Mouse (Mus musculus) left cerebral cortex, postnatal 14 days (tissue): ENCODE results near the gene Mtcp1. TPM values are rescaled to one million over a fixed set of nuclear protein-coding genes. Genes with fewer than 3 reads are reported as not detected.
A peak's percentile ranks its signal among the peaks of the same experiment; 100 is the strongest.

ENCODE experiments used
- DNase-seq, 2 experiments: peaks; one replicate each; pipeline ENCODE4 v3.0.0; 2021 to 2022; ENCODE audit warnings: low spot score in 2 of 2, mixed read lengths in 1 of 2
- intact Hi-C: fragments of 180-260 bp; cut with DNase I; formaldehyde crosslinking; loops from one replicate; pipeline ENCODE4 v1.15.1; 2025
- long read RNA-seq, 2 experiments: library from polyadenylated mRNA; stranded (forward); transcript quantifications; one replicate each; pipeline ENCODE4 v2.0.0; 2021
- total RNA-seq, 2 experiments: library from RNA; stranded (reverse); gene quantifications; 2 replicates each; pipeline ENCODE4 v1.2.3; 2021

Mtcp1 gene
- total RNA-seq = 1 to 10 TPM; 5.6 to 7.9 TPM
- long read RNA-seq, experiment 1, partial matches to known transcripts = 0 of 5 reads
- long read RNA-seq, experiment 1, other reads (novel, unspliced or antisense) = 5 of 5 reads
- long read RNA-seq, experiment 2, partial matches to known transcripts = 1 of 1 reads
- long read RNA-seq, experiment 2, other reads (novel, unspliced or antisense) = 0 of 1 reads

DNA sequence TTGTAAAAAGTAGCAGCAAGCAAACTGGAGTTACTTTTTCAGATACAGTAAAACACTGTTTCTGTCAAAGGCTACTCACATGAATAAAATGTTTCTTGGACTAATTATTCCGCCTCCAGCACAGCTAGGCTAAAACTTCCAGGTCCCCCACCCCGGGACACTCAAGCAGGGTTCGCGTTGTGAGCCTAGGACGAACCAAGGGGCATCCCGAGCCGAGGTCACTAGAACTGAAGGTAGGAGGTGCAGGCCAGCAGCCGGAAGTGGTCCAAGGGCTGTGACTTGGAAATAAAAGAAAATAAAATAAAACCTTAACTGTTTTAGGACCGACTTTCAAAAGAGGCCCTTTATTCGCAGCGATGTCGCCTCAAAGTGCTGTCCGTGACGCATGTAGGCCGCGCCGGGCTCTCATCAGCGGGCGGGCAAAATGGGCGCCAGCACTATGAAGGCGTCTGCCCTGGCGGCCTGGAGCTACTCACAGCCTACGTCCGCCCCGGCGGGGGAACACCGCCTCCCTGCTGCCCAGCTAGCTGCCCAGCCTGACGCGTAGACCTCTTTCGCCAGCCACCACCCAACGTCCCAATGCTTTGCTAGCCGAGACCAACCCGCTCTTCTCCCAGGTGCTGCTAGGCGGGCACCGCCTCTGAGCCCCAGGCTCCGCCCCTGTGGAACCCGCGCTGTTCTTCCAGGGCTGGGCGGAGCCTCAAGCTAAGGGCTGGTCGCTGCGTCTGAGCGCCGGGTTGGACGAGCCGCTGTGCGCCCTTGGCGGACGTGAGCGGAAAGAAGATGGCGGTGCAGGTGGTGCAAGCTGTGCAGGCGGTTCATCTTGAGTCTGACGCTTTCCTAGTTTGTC is at the start of gene Mtcp1, which contains the start of the genes Cmc4 and Brcc3:
Mtcp1 (minus strand) TSS at position 653 of the 850 bp plus-strand sequence.
Cmc4 (minus strand) TSS at position 649 of the 850 bp plus-strand sequence.
Brcc3 (plus strand) TSS at position 693 of the 850 bp plus-strand sequence.
- intact Hi-C loops = no loop called here
- DNase-seq = peak; percentile 82 to 84

- intact Hi-C loops = no loop called here
- DNase-seq = no peak
These were observed 38.2 kb upstream of the Mtcp1 start for GRCm38 (mm10) chrX:75454597-75454996.

GRCm38 (mm10) chrX:75409711-75410110 is 6.7 kb downstream of the Mtcp1 start:
- intact Hi-C loops = no loop called here
- DNase-seq = no peak

GRCm38 (mm10) chrX:75403350-75403749 is 13.0 kb downstream of the Mtcp1 start:
- DNase-seq = no peak
- intact Hi-C loops = no loop called here

GRCm38 (mm10) chrX:75402668-75403067 is 13.7 kb downstream of the Mtcp1 start:
- DNase-seq = no peak
- intact Hi-C loops = no loop called here

- no peak for DNase-seq
- intact Hi-C loops = no loop called here
These were observed 16.9 kb downstream of the Mtcp1 start for GRCm38 (mm10) chrX:75399471-75399870.

GRCm38 (mm10) chrX:75382195-75382771 is 34.1 kb downstream of the Mtcp1 start, which contains the start of the genes Fundc2 and F8:
Gene Fundc2 (plus strand): TSS chrX:75382399.
Gene F8 (minus strand): TSS chrX:75382615.
- intact Hi-C loops = no loop called here
- DNase-seq = peak; percentile 41 to 71

DNA sequence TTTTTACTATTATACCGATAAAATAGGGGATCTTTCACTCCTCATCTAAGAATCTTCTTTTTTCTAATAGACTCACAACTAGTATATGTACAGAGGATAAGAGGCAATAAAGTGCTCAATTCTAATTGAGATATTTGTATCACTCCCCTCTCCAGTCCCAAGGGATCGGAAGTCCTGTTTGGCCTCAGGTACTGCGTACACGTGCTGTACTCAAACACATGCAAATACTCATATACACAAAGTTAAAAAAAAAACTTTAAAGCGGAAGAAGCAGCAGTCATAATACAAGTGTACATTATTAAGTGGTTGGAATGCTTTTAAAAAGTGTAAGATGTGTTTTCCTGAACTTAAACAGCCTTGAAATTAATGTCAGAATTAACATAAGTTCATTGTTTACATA is 34.7 kb downstream of the Mtcp1 start:
- intact Hi-C loops = no loop called here
- DNase-seq = no peak

DNA sequence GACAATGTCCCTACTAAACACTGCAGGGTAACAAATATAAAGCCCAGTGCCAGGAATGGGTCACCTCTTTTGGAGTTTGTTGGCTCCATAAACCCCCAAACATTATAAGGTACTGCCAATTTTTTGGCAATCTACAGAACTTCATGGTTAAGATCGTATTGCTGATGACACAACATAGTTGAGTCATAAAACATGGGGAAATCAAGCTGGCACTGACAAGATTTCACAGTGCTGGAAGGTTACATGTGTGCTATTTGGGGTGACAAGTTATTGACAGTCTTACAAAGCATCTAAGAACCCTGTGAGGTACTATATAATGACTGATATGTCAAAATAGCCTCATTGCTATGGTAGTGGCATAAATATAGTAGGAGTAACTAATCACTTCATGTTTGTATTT is 35.2 kb downstream of the Mtcp1 start:
- DNase-seq = no peak
- intact Hi-C loops = no loop called here

DNA sequence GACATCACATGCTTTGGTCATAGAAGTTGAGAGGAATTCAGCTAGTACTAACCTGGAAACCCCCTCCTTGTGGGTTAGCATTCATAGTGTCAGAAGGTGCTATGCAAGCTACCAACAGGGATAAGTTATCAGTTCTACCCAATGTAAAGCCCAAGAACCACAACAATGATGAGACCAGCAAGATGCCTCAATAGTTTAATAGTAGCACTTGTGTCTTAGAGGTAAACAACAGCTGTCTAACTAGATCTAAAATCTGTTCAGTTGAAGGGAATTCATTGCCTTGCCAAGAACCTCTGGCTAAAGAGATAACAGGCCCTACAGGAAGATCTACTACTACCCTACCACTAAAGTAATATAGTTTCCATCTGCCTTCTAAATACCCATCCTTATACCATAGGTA is 39.6 kb downstream of the Mtcp1 start:
- DNase-seq = no peak
- intact Hi-C loops = no loop called here

DNA sequence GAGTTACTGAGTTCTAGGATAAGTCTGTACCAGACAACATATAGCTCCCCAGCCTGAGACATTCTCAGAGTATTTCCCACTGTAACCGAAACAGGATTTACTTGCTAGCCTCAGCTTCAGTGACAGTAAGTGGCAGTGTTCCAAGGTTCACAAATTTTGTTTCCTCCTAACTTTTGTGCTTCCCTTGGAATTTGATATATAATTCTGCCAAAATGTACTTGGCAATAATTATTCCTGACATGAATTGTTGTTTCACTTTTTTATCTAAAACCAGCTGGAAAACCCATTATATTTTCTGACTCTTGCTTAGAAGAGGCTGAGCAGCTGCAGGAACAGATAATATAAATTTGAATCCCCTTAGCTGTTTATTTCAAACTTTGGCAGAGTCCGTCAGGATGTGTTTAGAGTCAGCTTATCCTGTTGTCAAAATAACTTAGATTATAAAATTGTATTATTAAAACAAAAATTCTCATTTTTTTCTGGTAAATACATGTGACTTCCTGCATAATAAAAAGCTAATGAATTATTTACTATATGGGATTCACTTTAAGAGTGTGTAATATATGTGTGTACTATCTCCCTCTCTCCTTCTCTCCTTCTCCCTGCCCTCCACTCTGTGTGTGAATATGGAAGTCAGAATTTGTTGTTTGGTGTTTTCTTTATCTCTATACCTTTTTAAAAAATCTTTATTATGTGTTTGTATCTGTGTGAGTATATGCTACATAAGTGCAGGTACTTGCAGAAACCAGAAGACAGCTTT is 43.5 kb downstream of the Mtcp1 start:
- intact Hi-C loops = no loop called here
- DNase-seq = no peak

GRCm38 (mm10) chrX:75370197-75370596 is 46.2 kb downstream of the Mtcp1 start:
- no peak for DNase-seq
- intact Hi-C loops = no loop called here

Other genes with a start within 250 kb of the Mtcp1 start
- 10 to 100 TPM; 40.5 to 41.8 TPM for gene Fundc2, start 34.2 kb downstream of the Mtcp1 start, total RNA-seq
- 1 to 10 TPM; 1.5 to 1.9 TPM for gene F8, start 34.0 kb downstream of the Mtcp1 start, total RNA-seq
- 10 to 100 TPM; 10.5 to 12.2 TPM for gene Cmc4, start within 50 bp of the Mtcp1 start, total RNA-seq
- 10 to 100 TPM; 34.0 to 41.9 TPM for gene Brcc3, start within 50 bp of the Mtcp1 start, total RNA-seq
- gene Vbp1, start 97.7 kb upstream of the Mtcp1 start, total RNA-seq = 10 to 100 TPM; 71.3 to 75.2 TPM
- 10 to 100 TPM; 40.0 to 40.8 TPM for gene Rab39b, start 161.6 kb upstream of the Mtcp1 start, total RNA-seq